Mouse (Mus musculus): ENCODE data around the gene Elavl1. TPM values are rescaled to one million over a fixed set of nuclear protein-coding genes. Genes with fewer than 3 reads are reported as not detected.
"Not testable (repeated sequence)": the region's sequence is repeated elsewhere in the genome, so short reads cannot be mapped to it uniquely, and the experiment has no call there.

The Elavl1 gene
- polyA plus RNA-seq (2017; shearing (Covaris generic)), result 10 to 100 TPM; 31.0 to 37.8 (median 34.3) TPM

GRCm38 (mm10) chr8:4324983-4325750, at the start of gene Elavl1, which contains the start of gene Ccl25:
Elavl1 (minus strand) TSS chr8:4325413.
Ccl25 (plus strand) TSS chr8:4325210.
- ATAC-seq, result peak; percentile 90

DNA sequence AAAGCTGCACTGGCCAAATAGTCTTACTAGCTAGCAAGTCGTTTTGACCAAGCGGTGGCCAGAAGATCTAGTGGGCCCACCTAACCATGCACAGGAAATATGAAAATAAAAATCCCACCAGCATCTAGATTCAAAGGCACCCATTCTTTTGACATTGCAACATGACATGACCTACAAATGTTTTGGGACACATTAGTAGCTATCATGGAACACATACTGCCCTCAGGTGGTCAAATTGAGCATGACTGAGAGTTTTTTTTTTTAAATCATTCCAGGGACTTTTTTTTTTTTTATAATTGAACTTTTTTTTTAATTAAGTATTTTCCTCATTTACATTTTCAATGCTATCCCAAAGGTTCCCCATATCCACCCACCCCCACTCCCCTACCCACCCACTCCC, 47.4 kb upstream of the Elavl1 start:
- no peak for ATAC-seq

- peak; percentile 94 for ATAC-seq
Measured at GRCm38 (mm10) chr8:4370078-4370477, 44.9 kb upstream of the Elavl1 start.

- ATAC-seq, result no peak
Measured at GRCm38 (mm10) chr8:4368470-4368869, 43.3 kb upstream of the Elavl1 start.

- no peak for ATAC-seq
Measured at GRCm38 (mm10) chr8:4367808-4368207, 42.6 kb upstream of the Elavl1 start.

DNA sequence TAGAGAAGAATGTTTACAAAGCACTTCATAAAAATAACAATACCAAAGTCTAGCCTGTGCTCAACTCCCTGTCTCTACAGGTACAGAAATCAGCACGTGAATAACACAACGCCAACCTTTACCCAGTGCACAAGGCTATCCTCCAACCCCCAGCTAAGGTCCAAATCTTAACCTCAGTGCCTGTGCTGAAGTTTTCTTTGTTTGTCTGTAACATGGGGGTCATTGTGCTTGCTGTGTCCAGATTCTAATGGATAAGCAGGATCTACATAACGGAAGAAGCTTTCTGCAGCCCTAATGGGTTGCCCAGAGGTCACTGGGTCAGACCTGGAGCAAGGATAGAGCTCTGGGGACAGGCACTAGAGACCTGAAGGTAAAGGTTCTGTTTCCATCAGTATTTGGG, 41.0 kb upstream of the Elavl1 start:
- ATAC-seq, result no peak

GRCm38 (mm10) chr8:4360922-4361321, 35.7 kb upstream of the Elavl1 start:
- no peak for ATAC-seq

GRCm38 (mm10) chr8:4359362-4359761, 34.1 kb upstream of the Elavl1 start:
- no peak for ATAC-seq

GRCm38 (mm10) chr8:4355455-4355854, 30.2 kb upstream of the Elavl1 start:
- no peak for ATAC-seq

- no peak for ATAC-seq
Measured at GRCm38 (mm10) chr8:4354516-4354915, 29.3 kb upstream of the Elavl1 start.

GRCm38 (mm10) chr8:4353741-4354140, 28.5 kb upstream of the Elavl1 start:
- no peak for ATAC-seq

GRCm38 (mm10) chr8:4352562-4352961, 27.3 kb upstream of the Elavl1 start:
- ATAC-seq, result not testable (repeated sequence)

- no peak for ATAC-seq
Measured at GRCm38 (mm10) chr8:4350618-4351017, 25.4 kb upstream of the Elavl1 start.

GRCm38 (mm10) chr8:4349335-4349734, 24.1 kb upstream of the Elavl1 start:
- ATAC-seq, result no peak

GRCm38 (mm10) chr8:4348275-4348674, 23.1 kb upstream of the Elavl1 start:
- no peak for ATAC-seq

DNA sequence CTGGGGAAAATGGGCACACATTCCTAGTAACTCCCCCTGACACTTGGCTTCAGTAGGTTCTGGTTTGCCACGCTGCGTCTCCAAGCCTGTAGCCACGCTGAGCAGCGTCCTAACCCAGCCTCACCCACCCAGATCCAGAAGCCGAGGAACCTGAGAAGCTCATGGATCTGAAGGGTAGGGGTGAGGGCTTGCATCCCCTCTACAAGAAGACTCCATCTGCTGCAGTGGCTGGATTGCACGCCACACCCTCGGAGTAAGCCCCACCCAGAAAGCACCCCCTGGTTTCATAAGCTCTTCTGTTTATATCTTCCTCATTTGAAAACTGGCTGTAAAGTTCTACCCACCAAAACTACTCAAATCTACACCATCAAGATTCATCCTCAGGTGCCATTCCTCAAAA, 22.4 kb upstream of the Elavl1 start:
- ATAC-seq, result no peak

- ATAC-seq, result no peak
Measured at GRCm38 (mm10) chr8:4340207-4340606, 15.0 kb upstream of the Elavl1 start.

DNA sequence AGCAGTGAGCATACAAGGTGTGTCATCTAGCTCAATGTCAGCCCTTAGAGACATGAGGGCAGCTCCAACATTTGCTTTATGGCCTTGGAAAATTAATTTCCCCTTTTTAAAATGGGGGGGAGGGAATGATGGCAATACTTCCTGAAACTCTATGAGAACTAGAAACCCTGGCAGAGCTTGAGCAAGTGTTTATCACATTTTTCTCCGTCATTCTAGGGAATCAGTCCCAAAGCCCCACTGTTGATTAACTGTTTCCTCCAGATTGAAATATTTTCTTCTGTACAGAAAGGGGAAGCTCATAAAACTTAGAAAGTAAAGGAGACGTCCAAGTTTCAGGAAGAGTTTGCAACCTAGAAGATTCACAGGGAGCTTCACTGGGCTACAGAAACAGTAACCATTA, 10.5 kb upstream of the Elavl1 start:
- ATAC-seq, result no peak

DNA sequence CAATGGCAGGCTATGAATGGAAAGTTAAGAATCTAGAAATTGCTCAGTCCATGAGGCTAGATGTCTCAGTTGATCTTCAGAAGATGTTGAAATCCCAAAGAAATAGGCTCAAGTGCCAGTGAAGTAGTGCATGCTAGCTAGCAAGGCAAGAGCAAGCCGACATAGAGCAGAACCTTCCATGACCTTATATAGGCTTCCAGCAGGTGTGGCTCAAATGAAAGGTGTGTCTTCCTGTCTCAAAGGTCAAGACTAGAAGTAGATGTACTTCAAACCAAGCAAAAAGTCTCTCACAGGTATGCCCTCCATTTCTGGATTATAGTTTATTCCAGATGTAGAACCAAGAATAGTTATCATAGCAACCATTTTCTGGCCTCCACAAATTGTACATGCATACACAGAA, 8.8 kb upstream of the Elavl1 start:
- no peak for ATAC-seq

DNA sequence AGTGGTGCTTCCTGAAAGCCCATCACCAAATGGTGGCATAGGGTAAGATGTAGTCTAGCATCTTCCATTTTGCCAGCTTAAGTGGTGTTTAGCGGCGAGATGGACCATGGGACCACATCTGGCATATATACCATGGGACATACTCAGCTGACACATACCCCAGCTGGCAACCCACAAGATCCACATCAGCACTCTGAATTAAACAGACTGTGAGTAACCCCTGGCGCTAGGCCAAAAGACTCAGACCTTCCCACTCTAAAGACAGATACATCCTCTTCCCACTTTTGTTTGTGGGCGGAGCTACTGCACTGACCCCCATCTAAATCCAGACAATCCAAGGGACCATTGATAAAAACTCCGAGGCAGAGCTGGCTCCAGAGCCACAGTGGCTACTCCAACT, 3.8 kb upstream of the Elavl1 start:
- no peak for ATAC-seq

DNA sequence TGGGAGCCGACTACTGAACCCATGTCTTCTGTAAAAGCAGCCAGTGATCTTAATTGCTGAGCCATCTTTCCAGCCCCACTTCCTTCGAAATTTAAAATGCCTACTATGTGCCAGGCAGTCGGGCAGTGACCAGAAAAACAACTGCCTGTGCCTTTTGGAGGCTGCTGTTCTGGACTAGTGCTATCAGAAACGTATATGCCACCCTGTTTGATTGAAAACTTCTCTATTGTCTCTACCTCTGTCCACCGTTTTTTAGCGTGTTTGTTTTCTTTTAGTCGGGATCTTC, 481 bp upstream of the Elavl1 start:
- no peak for ATAC-seq

GRCm38 (mm10) chr8:4324525-4324924, 688 bp downstream of the Elavl1 start:
- ATAC-seq, result peak; percentile 25

- ATAC-seq, result no peak
Measured at GRCm38 (mm10) chr8:4323917-4324316, 1.3 kb downstream of the Elavl1 start.

GRCm38 (mm10) chr8:4322470-4322869, 2.7 kb downstream of the Elavl1 start:
- peak; percentile 14 for ATAC-seq

DNA sequence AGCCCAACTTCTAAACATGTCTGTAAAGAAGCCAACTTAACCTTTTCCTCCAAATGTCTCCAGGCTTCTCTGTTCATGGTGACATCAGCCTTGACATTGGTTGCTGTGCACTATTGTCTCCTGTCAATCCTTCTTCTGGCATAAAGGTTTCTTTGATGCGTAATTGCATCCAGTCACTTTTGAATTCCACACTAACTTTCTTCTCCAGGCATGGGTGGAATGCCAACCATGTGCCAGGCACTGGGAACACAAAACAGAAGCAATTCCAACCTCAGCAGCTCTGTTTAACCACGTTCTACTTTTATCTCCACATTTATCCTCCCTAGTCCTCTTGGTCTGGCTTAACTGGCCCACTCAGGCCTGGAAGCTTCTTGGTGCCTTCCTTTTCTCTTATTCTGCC, 4.2 kb downstream of the Elavl1 start:
- no peak for ATAC-seq
